Mouse (Mus musculus) limb, embryonic 11.5 days (tissue): ENCODE data around the gene Tmem51. TPM values are rescaled to one million over a fixed set of nuclear protein-coding genes. Genes with fewer than 3 reads are reported as not detected.

Source experiments
- ATAC-seq: fragments of 200-750 bp; cut with Nextera tagmentation; 2 replicates; pipeline ENCODE4 v1.8.0; 2017; ENCODE audit warnings: low read depth; ENCODE audit not compliant: insufficient number of reproducible peaks, low FRiP score, low TSS enrichment
- DNase-seq: peaks from one replicate; pipeline ENCODE4 v3.0.0-alpha.2; 2015; ENCODE audit warnings: low spot score
- H3K27ac ChIP-seq: fragments of 300-500 bp; sonication (generic); replicated peaks from 2 replicates; pipeline ENCODE4 v1.5.1; 2014; ENCODE audit warnings: low read depth, mild to moderate bottlenecking, low read length
- H3K27me3 ChIP-seq: fragments of 300-500 bp; sonication (generic); 2 replicates; pipeline ENCODE4 v1.6.1; 2014; ENCODE audit warnings: mild to moderate bottlenecking, low read length, mixed read lengths; ENCODE audit not compliant: control insufficient read depth, insufficient read depth
- H3K36me3 ChIP-seq: fragments of 300-500 bp; sonication (generic); 2 replicates; pipeline ENCODE4 v1.6.1; 2014; ENCODE audit warnings: mild to moderate bottlenecking, low read length, moderate library complexity, mixed read lengths; ENCODE audit not compliant: control insufficient read depth, insufficient read depth
- H3K4me1 ChIP-seq: fragments of 300-500 bp; sonication (generic); 2 replicates; pipeline ENCODE4 v1.6.1; 2014; ENCODE audit warnings: low read length, mixed read lengths; ENCODE audit not compliant: control insufficient read depth, insufficient read depth
- H3K4me2 ChIP-seq: fragments of 300-500 bp; sonication (generic); 2 replicates; pipeline ENCODE4 v1.6.1; 2014; ENCODE audit warnings: low read depth, mild to moderate bottlenecking, moderate library complexity; ENCODE audit not compliant: severe bottlenecking
- H3K4me3 ChIP-seq: fragments of 300-500 bp; sonication (generic); 2 replicates; pipeline ENCODE4 v1.5.1; 2014; ENCODE audit warnings: low read depth, low read length
- H3K9ac ChIP-seq: fragments of 300-500 bp; sonication (generic); 2 replicates; pipeline ENCODE4 v1.6.1; 2014; ENCODE audit warnings: mild to moderate bottlenecking, low read length
- H3K9me3 ChIP-seq: fragments of 300-500 bp; sonication (generic); 2 replicates; pipeline ENCODE4 v1.6.1; 2016; ENCODE audit warnings: low read length; ENCODE audit not compliant: control insufficient read depth
- WGBS: fragments of 180-500 bp; shearing (Covaris S2); extraction: QIAGEN DNeasy Blood & Tissue Kit; methylation state at CpG from one replicate; pipeline ENCODE4 v1.1.7; 2014; 5-methylcytosine and 5-hydroxymethylcytosine counted together
- polyA plus RNA-seq: library from polyadenylated mRNA; unstranded; fragments of >200 nt; fragmentation: Nextera tagmentation; extraction: Ambion mirVana; gene quantifications from 2 replicates; pipeline ENCODE4 v1.2.1, GENCODE M21; 2014

Gene Tmem51
- polyA plus RNA-seq, 1 experiment from 2014 or later: 11.1 TPM

- 46% methylated on average over 18 of the region's 18 CpGs for WGBS
- DNase-seq (no peak), ATAC-seq (no peak)
- no peaks in the 10 kb centered on the region for H3K27me3 ChIP-seq
- no peaks in the 10 kb centered on the region for H3K9me3 ChIP-seq
- no peak overlapping the region for H3K4me3 ChIP-seq
- no peak overlapping the region for H3K4me2 ChIP-seq
- H3K27ac ChIP-seq: no peak overlapping the region
- H3K9ac ChIP-seq: peak overlapping the region; percentile 22; the same call in 1 of the 2 replicates
- peaks cover 54% of the 10 kb centered on the region for H3K4me1 ChIP-seq
- H3K36me3 ChIP-seq: no peaks in the 10 kb centered on the region
Measured at GRCm38 (mm10) chr4:142068899-142069812, 14.9 kb downstream of the Tmem51 start.

- no peak overlapping the region for H3K27ac ChIP-seq
- H3K4me3 ChIP-seq: no peak overlapping the region
- H3K4me1 ChIP-seq: peaks cover 50% of the 10 kb centered on the region
- no peak overlapping the region for H3K4me2 ChIP-seq
- H3K36me3 ChIP-seq: no peaks in the 10 kb centered on the region
- H3K9ac ChIP-seq: no peak overlapping the region
- DNase-seq (no peak), ATAC-seq (no peak)
- no peaks in the 10 kb centered on the region for H3K27me3 ChIP-seq
- 47% methylated on average over 4 of the region's 4 CpGs for WGBS
- H3K9me3 ChIP-seq: no peaks in the 10 kb centered on the region
Measured at GRCm38 (mm10) chr4:142066576-142066975, 17.5 kb downstream of the Tmem51 start.

GRCm38 (mm10) chr4:142065835-142066234 lies 18.3 kb downstream of the Tmem51 start:
- H3K4me1 ChIP-seq: peaks cover 46% of the 10 kb centered on the region
- no peak overlapping the region for H3K4me2 ChIP-seq
- H3K27ac ChIP-seq: no peak overlapping the region
- no peaks in the 10 kb centered on the region for H3K36me3 ChIP-seq
- no peak for ATAC-seq
- H3K9me3 ChIP-seq: no peaks in the 10 kb centered on the region
- H3K27me3 ChIP-seq: no peaks in the 10 kb centered on the region
- H3K4me3 ChIP-seq: no peak overlapping the region
- no peak overlapping the region for H3K9ac ChIP-seq
- 76% methylated on average over 6 of the region's 6 CpGs for WGBS
- no peak for DNase-seq

GRCm38 (mm10) chr4:142065270-142065669 lies 18.8 kb downstream of the Tmem51 start:
- WGBS: 62% methylated on average over 8 of the region's 8 CpGs
- ATAC-seq: no peak
- no peaks in the 10 kb centered on the region for H3K9me3 ChIP-seq
- H3K4me2 ChIP-seq: no peak overlapping the region
- no peak overlapping the region for H3K9ac ChIP-seq
- no peak overlapping the region for H3K27ac ChIP-seq
- no peaks in the 10 kb centered on the region for H3K36me3 ChIP-seq
- H3K4me3 ChIP-seq: no peak overlapping the region
- peaks cover 48% of the 10 kb centered on the region for H3K4me1 ChIP-seq
- DNase-seq: no peak
- no peaks in the 10 kb centered on the region for H3K27me3 ChIP-seq

- Histone ChIP-seq H3K4me3 (no peak overlapping the region), H3K27ac (no peak overlapping the region), H3K4me2 (no peak overlapping the region), H3K9me3 (no peaks in the 10 kb centered on the region), H3K36me3 (no peaks in the 10 kb centered on the region), H3K4me1 (peaks cover 49% of the 10 kb centered on the region), H3K9ac (no peak overlapping the region), H3K27me3 (no peaks in the 10 kb centered on the region)
- ATAC-seq: no peak
- no peak for DNase-seq
- WGBS: 84% methylated on average over 11 of the region's 11 CpGs
Measured at GRCm38 (mm10) chr4:142064582-142065228, 19.4 kb downstream of the Tmem51 start.

- Histone ChIP-seq H3K27me3 (no peaks in the 10 kb centered on the region), H3K9me3 (no peaks in the 10 kb centered on the region), H3K4me2 (no peak overlapping the region), H3K4me1 (peaks cover 46% of the 10 kb centered on the region), H3K36me3 (no peaks in the 10 kb centered on the region), H3K9ac (no peak overlapping the region), H3K27ac (no peak overlapping the region), H3K4me3 (no peak overlapping the region)
- ATAC-seq (no peak), DNase-seq (no peak)
- 91% methylated on average over 8 of the region's 8 CpGs for WGBS
Measured at GRCm38 (mm10) chr4:142063057-142063534, 21.0 kb downstream of the Tmem51 start.

- H3K36me3 ChIP-seq: no peaks in the 10 kb centered on the region
- H3K4me1 ChIP-seq: peaks cover 35% of the 10 kb centered on the region
- H3K4me2 ChIP-seq: no peak overlapping the region
- no peaks in the 10 kb centered on the region for H3K27me3 ChIP-seq
- H3K9ac ChIP-seq: no peak overlapping the region
- H3K9me3 ChIP-seq: no peaks in the 10 kb centered on the region
- ATAC-seq (no peak), DNase-seq (no peak)
- H3K27ac ChIP-seq: 0 out of 2 replicates have a peak overlapping the region, but pooled peaks have one; percentile 37
- 75% methylated on average over 23 of the region's 23 CpGs for WGBS
- H3K4me3 ChIP-seq: no peak overlapping the region
Measured at GRCm38 (mm10) chr4:142061485-142062240, 22.4 kb downstream of the Tmem51 start.
